Mouse (Mus musculus): ENCODE measurements around the gene Higd1a. TPM values are rescaled to one million over a fixed set of nuclear protein-coding genes. Genes with fewer than 3 reads are reported as not detected.

Gene Higd1a
- 125 and 128 TPM in 2 replicates for polyA plus RNA-seq (2012; rRNA removed)

DNA sequence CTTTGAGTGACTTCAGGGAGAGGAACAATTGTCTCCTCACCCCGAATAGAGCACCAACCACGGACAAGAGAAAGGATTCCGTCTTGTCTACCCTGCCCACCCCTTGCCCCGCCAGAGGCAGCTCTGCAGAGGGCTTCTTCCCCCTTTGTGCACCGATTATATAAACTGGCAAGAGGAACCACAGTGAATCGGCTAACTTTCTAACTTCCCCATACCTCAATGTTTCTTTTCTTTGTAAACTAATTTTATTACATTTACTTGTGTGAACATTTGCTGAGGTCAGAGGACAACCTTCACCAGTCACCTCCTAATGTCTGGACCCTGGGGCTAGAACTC is at the start of gene Higd1a:
Gene Higd1a (minus strand): TSS at position 210 of the 336 bp plus-strand sequence.
- TF ChIP-seq POLR2A (IDR thresholded peaks at IDR 0.05; ENCODE audit: borderline replicate concordance, insufficient read depth, low read length) (no peak), CTCF (IDR thresholded peaks at IDR 0.05; ENCODE audit: borderline replicate concordance, insufficient read depth, low read depth, low read length) (no peak)
- DNase-seq: no peak
- Histone ChIP-seq H3K4me1 (ENCODE audit: control insufficient read depth, insufficient read depth, low read length) (no peaks in the 10 kb centered on the region), H3K4me3 (replicated peaks; ENCODE audit: insufficient read depth, low read depth, low read length) (peak within 1 kb of the TSS; percentile 97), H3K27me3 (ENCODE audit: control insufficient read depth, insufficient read depth, low read length) (no peaks in the 10 kb centered on the region), H3K27ac (ENCODE audit: insufficient read depth, low read length) (peak within 1 kb of the TSS; percentile 90)
- 5% methylated on average over 6 of the region's 6 CpGs for WGBS

DNA sequence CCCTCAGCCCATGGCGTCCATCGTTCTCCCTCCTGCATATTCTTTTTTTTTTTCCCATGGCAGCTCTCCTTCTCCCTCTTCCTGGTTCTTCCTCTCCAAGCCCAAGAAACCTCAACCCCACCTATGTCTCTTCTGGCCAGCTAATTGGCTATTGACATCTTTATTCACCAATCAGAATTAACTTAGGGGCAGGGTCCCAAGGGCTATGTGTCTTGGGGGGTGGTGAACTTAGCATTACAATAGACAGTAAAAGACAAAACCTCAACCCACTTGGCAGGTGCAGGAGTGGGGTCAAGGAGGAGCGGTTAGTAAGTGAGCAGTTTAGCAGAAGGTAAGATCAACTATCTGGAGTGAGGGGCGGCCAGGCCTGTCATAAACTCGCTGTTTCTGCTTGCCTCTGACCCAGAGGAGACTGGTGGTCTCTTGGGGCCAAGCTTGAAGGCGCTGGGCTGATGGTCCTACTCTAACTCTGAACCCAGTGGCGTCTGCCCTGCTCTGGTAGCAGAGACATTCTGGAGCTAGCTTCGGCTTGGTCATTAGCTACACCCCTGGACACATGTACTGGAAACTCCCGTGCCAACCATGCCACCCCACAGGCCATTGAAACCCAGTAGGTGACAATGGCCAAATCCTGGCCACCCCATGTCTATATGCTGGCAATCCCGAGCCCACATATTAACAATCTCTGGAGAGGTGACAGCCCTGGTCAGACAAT is 49.4 kb upstream of the Higd1a start:
- TF ChIP-seq POLR2A (IDR thresholded peaks at IDR 0.05; ENCODE audit: borderline replicate concordance, insufficient read depth, low read length): no peak
- Histone ChIP-seq H3K4me1 (ENCODE audit: control insufficient read depth, insufficient read depth, low read length) (peaks cover 4% of the 10 kb centered on the region; the same call in 1 of the 2 replicates), H3K27me3 (ENCODE audit: control insufficient read depth, insufficient read depth, low read length) (no peaks in the 10 kb centered on the region), H3K4me3 (replicated peaks; ENCODE audit: insufficient read depth, low read depth, low read length) (no peak overlapping the region), H3K27ac (ENCODE audit: insufficient read depth, low read length) (no peak overlapping the region)
- no peak for DNase-seq
- 63% methylated on average over 10 of the region's 10 CpGs for WGBS

DNA sequence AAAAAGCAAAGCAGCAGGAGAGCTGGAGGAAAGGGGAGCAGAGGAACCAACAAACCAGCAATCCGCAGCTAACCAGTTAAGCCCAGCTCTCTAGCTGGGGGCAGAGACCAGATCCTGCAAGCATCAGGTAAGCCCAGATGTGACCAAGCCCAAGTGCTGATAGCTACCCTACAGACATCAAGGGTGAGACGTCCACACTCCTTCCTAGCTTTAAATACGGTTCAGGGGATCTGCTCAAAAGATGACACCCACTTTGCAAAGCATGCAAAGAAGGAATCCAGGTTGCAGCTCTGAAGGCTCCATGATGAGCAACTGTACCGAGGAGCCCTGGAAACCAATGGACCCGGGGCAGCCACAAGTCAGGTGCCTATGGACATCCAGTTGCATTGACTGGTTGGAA is 48.3 kb upstream of the Higd1a start:
- Histone ChIP-seq H3K27me3 (ENCODE audit: control insufficient read depth, insufficient read depth, low read length) (no peaks in the 10 kb centered on the region), H3K4me1 (ENCODE audit: control insufficient read depth, insufficient read depth, low read length) (peaks cover 4% of the 10 kb centered on the region; the same call in 1 of the 2 replicates), H3K27ac (ENCODE audit: insufficient read depth, low read length) (no peak overlapping the region), H3K4me3 (replicated peaks; ENCODE audit: insufficient read depth, low read depth, low read length) (no peak overlapping the region)
- no peak for DNase-seq
- TF ChIP-seq POLR2A (IDR thresholded peaks at IDR 0.05; ENCODE audit: borderline replicate concordance, insufficient read depth, low read length) (no peak), CTCF (IDR thresholded peaks at IDR 0.05; ENCODE audit: borderline replicate concordance, insufficient read depth, low read depth, low read length) (no peak)
- 89% methylated on average over 5 of the region's 5 CpGs for WGBS

DNA sequence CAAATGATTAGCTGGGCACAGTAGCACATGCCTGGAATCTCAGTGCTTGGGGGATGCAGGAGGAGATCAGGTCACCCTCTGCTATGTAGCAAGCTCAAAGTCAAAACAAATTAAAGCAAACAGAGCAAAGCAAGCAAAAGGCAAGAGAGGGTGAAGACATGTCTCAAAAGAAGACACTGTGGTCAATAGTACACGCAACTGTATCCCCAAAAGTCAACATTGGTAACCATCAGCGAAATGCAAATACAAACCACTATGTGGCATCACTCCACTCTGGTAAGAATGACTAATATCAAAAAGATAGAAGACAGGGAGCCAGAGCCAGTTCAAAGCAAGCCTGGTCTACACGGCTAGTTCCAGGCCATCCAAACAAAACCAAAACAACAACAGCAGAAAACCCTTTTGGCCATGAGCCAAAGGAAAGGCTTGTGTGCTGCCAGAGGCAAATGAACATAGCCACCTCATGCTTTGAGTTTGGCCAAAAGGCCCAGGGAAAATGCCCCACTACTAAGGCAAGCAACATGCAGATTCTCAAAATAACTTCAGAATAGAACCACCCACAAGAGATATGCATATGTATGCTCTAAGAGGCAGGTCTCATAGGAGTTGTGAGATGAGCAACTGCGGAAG is 47.5 kb upstream of the Higd1a start:
- WGBS: 80% methylated on average over 4 of the region's 4 CpGs
- Histone ChIP-seq H3K4me3 (replicated peaks; ENCODE audit: insufficient read depth, low read depth, low read length) (no peak overlapping the region), H3K27ac (ENCODE audit: insufficient read depth, low read length) (no peak overlapping the region), H3K27me3 (ENCODE audit: control insufficient read depth, insufficient read depth, low read length) (no peaks in the 10 kb centered on the region), H3K4me1 (ENCODE audit: control insufficient read depth, insufficient read depth, low read length) (peaks cover 4% of the 10 kb centered on the region; the same call in 1 of the 2 replicates)
- TF ChIP-seq CTCF (IDR thresholded peaks at IDR 0.05; ENCODE audit: borderline replicate concordance, insufficient read depth, low read depth, low read length) (no peak), POLR2A (IDR thresholded peaks at IDR 0.05; ENCODE audit: borderline replicate concordance, insufficient read depth, low read length) (no peak)
- DNase-seq: no peak

DNA sequence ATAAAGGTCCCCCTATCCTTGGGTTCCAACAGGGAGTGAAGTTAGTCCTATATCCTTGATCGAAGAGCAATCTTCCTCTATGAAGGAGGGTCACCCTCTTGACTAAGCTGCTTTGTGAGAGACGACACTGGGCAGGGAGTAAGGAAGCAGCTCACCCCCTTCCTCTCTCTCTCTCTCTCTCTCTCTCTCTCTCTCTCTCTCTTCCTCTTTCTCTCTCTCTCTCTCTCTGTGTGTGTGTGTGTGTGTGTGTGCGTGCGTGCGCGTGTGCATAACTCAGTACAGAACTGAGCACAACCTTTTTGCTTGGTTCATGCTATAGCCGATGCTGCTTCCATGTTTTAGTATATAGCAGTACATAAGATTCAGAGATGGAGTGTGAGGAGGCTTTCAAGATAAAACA is 46.8 kb upstream of the Higd1a start:
- no peak for DNase-seq
- TF ChIP-seq POLR2A (IDR thresholded peaks at IDR 0.05; ENCODE audit: borderline replicate concordance, insufficient read depth, low read length): no peak
- no peak for TF ChIP-seq CTCF (IDR thresholded peaks at IDR 0.05; ENCODE audit: borderline replicate concordance, insufficient read depth, low read depth, low read length)
- H3K4me3 ChIP-seq (replicated peaks; ENCODE audit: insufficient read depth, low read depth, low read length): no peak overlapping the region
- no peak overlapping the region for H3K27ac ChIP-seq (ENCODE audit: insufficient read depth, low read length)
- 95% methylated on average over 7 of the region's 7 CpGs for WGBS
- H3K4me1 ChIP-seq (ENCODE audit: control insufficient read depth, insufficient read depth, low read length): peaks cover 4% of the 10 kb centered on the region; the same call in 1 of the 2 replicates
- no peaks in the 10 kb centered on the region for H3K27me3 ChIP-seq (ENCODE audit: control insufficient read depth, insufficient read depth, low read length)

DNA sequence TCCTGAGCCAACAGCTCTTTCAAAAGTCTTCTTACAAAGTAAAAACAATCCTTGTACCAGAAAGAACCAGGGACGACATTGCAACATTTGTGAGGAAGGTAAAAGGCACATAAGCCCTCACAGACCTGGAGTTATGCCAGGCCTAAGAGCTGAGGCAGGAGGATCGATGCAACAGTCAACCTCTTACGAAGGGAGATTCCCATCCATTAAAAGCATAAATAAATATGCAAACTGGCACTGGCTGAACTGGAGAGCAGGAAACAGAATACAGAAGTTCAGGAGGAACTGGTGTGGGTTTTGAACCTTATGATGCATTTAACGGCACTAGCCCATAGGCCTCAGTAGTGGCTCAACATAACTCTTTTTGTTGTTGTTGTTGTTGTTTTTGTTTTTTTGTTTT is 46.2 kb upstream of the Higd1a start:
- no peaks in the 10 kb centered on the region for H3K27me3 ChIP-seq (ENCODE audit: control insufficient read depth, insufficient read depth, low read length)
- no peak overlapping the region for H3K4me3 ChIP-seq (replicated peaks; ENCODE audit: insufficient read depth, low read depth, low read length)
- 90% methylated on average over 4 of the region's 4 CpGs for WGBS
- no peak for DNase-seq
- peaks cover 4% of the 10 kb centered on the region; the same call in 1 of the 2 replicates for H3K4me1 ChIP-seq (ENCODE audit: control insufficient read depth, insufficient read depth, low read length)
- no peak for TF ChIP-seq POLR2A (IDR thresholded peaks at IDR 0.05; ENCODE audit: borderline replicate concordance, insufficient read depth, low read length)
- no peak overlapping the region for H3K27ac ChIP-seq (ENCODE audit: insufficient read depth, low read length)

DNA sequence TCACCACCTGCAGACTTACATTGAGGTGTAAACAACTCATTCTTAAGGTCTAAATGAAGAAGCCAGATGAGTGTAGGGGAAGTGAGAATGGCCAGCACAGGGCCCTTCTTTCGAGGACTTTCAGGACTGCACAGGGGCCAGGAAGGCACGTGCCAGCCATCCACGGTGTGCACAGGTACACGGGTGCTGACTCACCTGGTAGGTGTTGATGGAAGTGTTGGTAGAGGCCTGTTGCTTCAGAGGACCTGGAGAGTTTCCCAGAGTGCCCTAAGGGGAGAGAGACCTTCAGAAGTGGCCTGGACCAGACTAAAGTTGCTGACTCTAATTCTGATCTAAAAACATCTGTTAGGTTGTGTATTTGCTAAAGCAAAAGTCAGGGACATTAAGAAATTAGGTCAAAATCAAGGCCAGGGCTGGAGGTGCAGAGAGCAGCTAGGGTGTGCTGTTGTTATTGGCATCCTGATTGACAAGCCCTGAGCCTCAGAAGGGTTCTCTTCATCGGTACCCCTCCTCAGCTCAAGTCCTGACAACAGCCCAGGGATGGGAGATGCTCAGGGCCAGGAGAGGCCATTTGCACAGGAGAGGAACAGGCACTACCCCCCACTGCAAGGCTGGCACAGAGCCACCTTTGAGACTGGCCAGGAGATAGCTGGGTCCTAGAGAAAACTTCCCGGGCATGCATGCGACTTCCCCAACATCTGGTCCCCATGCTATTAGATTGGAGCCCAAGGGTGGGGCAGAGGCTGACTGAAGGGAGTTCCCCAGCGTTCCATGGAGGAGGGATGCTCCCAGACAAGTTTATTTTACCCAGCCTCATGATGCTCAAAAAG is 45.5 kb upstream of the Higd1a start:
- H3K27ac ChIP-seq (ENCODE audit: insufficient read depth, low read length): no peak overlapping the region
- no peak overlapping the region for H3K4me3 ChIP-seq (replicated peaks; ENCODE audit: insufficient read depth, low read depth, low read length)
- DNase-seq: peak; percentile 43 to 44
- TF ChIP-seq POLR2A (IDR thresholded peaks at IDR 0.05; ENCODE audit: borderline replicate concordance, insufficient read depth, low read length) (no peak), CTCF (IDR thresholded peaks at IDR 0.05; ENCODE audit: borderline replicate concordance, insufficient read depth, low read depth, low read length) (no peak)
- 54% methylated on average over 8 of the region's 8 CpGs for WGBS
- no peaks in the 10 kb centered on the region for H3K27me3 ChIP-seq (ENCODE audit: control insufficient read depth, insufficient read depth, low read length)
- peaks cover 4% of the 10 kb centered on the region; the same call in 1 of the 2 replicates for H3K4me1 ChIP-seq (ENCODE audit: control insufficient read depth, insufficient read depth, low read length)
